Mouse (Mus musculus): Measurements from ENCODE around the gene Myadml2. TPM values are rescaled to one million over a fixed set of nuclear protein-coding genes. Genes with fewer than 3 reads are reported as not detected.

The Myadml2 gene
- total and polyA plus RNA-seq, 3 experiments = not detected

DNA sequence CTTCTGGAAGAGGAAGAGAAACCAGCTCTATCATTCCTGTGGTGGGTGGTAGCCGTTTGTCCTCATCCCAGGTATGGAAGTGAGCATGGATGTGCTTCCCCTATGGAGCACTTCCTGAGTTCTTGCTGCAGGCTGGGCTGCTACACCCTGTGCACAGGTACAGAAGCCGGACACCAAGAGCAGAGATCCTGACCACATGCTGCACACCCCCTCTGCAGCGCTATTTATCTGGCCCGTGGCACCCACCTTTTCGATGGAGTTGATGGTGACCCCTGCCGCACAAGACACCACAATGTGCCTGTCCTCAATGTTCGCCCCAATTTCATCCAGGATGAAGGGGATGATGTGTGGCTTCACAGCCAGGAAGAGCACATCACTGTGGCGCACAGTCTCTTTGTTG lies 6.1 kb downstream of the Myadml2 start:
- H3K9ac ChIP-seq (ENCODE audit: control insufficient read depth, low read depth, low read length, poor library complexity, severe bottlenecking) = no peak overlapping the region
- H3K4me3 ChIP-seq (ENCODE audit: control insufficient read depth in 1 of 2, insufficient read depth in 1 of 2, low read depth in 2 of 2, low read length in 2 of 2) = no peak overlapping the region
- no peak overlapping the region for H3K27ac ChIP-seq (ENCODE audit: control insufficient read depth, low read depth, low read length)
- peaks cover 0 to 8% of the 10 kb centered on the region in 2 experiments; a peak in 2 of 4 replicates for H3K36me3 ChIP-seq (ENCODE audit: control insufficient read depth in 1 of 2, insufficient read depth in 2 of 2, low read length in 2 of 2)
- H3K9me3 ChIP-seq (replicated peaks; ENCODE audit: insufficient read depth, low read length) = no peaks in the 10 kb centered on the region
- H3K4me1 ChIP-seq (ENCODE audit: control insufficient read depth in 1 of 2, insufficient read depth in 2 of 2, low read length in 2 of 2) = peaks cover 7 to 15% of the 10 kb centered on the region in 2 experiments
- TF ChIP-seq POLR2AphosphoS5 (IDR thresholded peaks at IDR 0.05; ENCODE audit: borderline replicate concordance, low read depth, low read length) = no peak
- TF ChIP-seq KAT2A (conservative IDR thresholded peaks at IDR 0.05; ENCODE audit: low read depth, low read length) = no peak
- TF ChIP-seq MEF2A (IDR thresholded peaks at IDR 0.05; ENCODE audit: extremely low read depth, insufficient replicate concordance, low read depth, low read length, poor library complexity, severe bottlenecking) = no peak
- TF ChIP-seq CHD1 (IDR thresholded peaks at IDR 0.05; ENCODE audit: low read depth, low read length) = no peak
- no peak for TF ChIP-seq ZC3H11A (IDR thresholded peaks at IDR 0.05; ENCODE audit: low read depth, low read length)
- H3K79me2 ChIP-seq (ENCODE audit: control insufficient read depth, insufficient read depth, low read length, poor library complexity) = no peaks in the 10 kb centered on the region
- H3K27me3 ChIP-seq (ENCODE audit: control insufficient read depth in 1 of 2, insufficient read depth in 2 of 2, low read length in 2 of 2) = no peaks in the 10 kb centered on the region
- DNase-seq (ENCODE audit: low read depth, low spot score) = no peak

GRCm38 (mm10) chr11:120641255-120641654 lies 6.7 kb downstream of the Myadml2 start:
- TF ChIP-seq ZC3H11A (IDR thresholded peaks at IDR 0.05; ENCODE audit: low read depth, low read length) (no peak), MAZ (IDR thresholded peaks at IDR 0.05; ENCODE audit: low read depth, low read length) (no peak), MYB (IDR thresholded peaks at IDR 0.05; ENCODE audit: low read depth, low read length) (no peak)
- Histone ChIP-seq H3K4me3 (ENCODE audit: control insufficient read depth in 1 of 2, insufficient read depth in 1 of 2, low read depth in 2 of 2, low read length in 2 of 2) (no peak overlapping the region), H3K79me2 (ENCODE audit: control insufficient read depth, insufficient read depth, low read length, poor library complexity) (no peaks in the 10 kb centered on the region), H3K4me1 (ENCODE audit: control insufficient read depth in 1 of 2, insufficient read depth in 2 of 2, low read length in 2 of 2) (peaks cover 13 to 21% of the 10 kb centered on the region in 2 experiments), H3K27ac (ENCODE audit: control insufficient read depth, low read depth, low read length) (no peak overlapping the region), H3K27me3 (ENCODE audit: control insufficient read depth in 1 of 2, insufficient read depth in 2 of 2, low read length in 2 of 2) (no peaks in the 10 kb centered on the region), H3K9me3 (replicated peaks; ENCODE audit: insufficient read depth, low read length) (no peaks in the 10 kb centered on the region), H3K36me3 (ENCODE audit: control insufficient read depth in 1 of 2, insufficient read depth in 2 of 2, low read length in 2 of 2) (peaks cover 0 to 10% of the 10 kb centered on the region in 2 experiments; a peak in 2 of 4 replicates), H3K9ac (ENCODE audit: control insufficient read depth, low read depth, low read length, poor library complexity, severe bottlenecking) (no peak overlapping the region)
- no peak for DNase-seq (ENCODE audit: low read depth, low spot score)

- Histone ChIP-seq H3K4me1 (ENCODE audit: control insufficient read depth in 1 of 2, insufficient read depth in 2 of 2, low read length in 2 of 2) (peaks cover 25 to 43% of the 10 kb centered on the region in 2 experiments), H3K9me3 (replicated peaks; ENCODE audit: insufficient read depth, low read length) (no peaks in the 10 kb centered on the region), H3K79me2 (ENCODE audit: control insufficient read depth, insufficient read depth, low read length, poor library complexity) (peaks cover 41% of the 10 kb centered on the region), H3K27me3 (ENCODE audit: control insufficient read depth in 1 of 2, insufficient read depth in 2 of 2, low read length in 2 of 2) (no peaks in the 10 kb centered on the region), H3K4me3 (ENCODE audit: control insufficient read depth in 1 of 2, insufficient read depth in 1 of 2, low read depth in 2 of 2, low read length in 2 of 2) (no peak overlapping the region), H3K36me3 (ENCODE audit: control insufficient read depth in 1 of 2, insufficient read depth in 2 of 2, low read length in 2 of 2) (peaks cover 0 to 37% of the 10 kb centered on the region in 2 experiments; a peak in 2 of 4 replicates), H3K9ac (ENCODE audit: control insufficient read depth, low read depth, low read length, poor library complexity, severe bottlenecking) (no peak overlapping the region), H3K27ac (ENCODE audit: control insufficient read depth, low read depth, low read length) (no peak overlapping the region)
- peak; percentile 24 for DNase-seq (ENCODE audit: low read depth, low spot score)
- TF ChIP-seq MAFK (IDR thresholded peaks at IDR 0.05; ENCODE audit: borderline replicate concordance, low read depth, low read length) (no peak), TCF12 (IDR thresholded peaks at IDR 0.05; ENCODE audit: low read depth, low read length) (no peak), SIN3A (IDR thresholded peaks at IDR 0.05; ENCODE audit: low read length) (no peak), KAT2A (conservative IDR thresholded peaks at IDR 0.05; ENCODE audit: low read depth, low read length) (no peak), EP300 (IDR thresholded peaks at IDR 0.05; ENCODE audit: low read depth in 1 of 2, low read length in 2 of 2) (no peak), POLR2AphosphoS2 (IDR thresholded peaks at IDR 0.05; ENCODE audit: low read length) (no peak)
These were observed 13.1 kb downstream of the Myadml2 start for GRCm38 (mm10) chr11:120634810-120635209.

Measured in MEL (cell line).